Mouse (Mus musculus): ENCODE measurements around the gene Sp9. TPM values are rescaled to one million over a fixed set of nuclear protein-coding genes. Genes with fewer than 3 reads are reported as not detected.

Sp9 gene
- polyA plus RNA-seq, 1 experiment from 2014 or later, result 2.2 TPM

DNA sequence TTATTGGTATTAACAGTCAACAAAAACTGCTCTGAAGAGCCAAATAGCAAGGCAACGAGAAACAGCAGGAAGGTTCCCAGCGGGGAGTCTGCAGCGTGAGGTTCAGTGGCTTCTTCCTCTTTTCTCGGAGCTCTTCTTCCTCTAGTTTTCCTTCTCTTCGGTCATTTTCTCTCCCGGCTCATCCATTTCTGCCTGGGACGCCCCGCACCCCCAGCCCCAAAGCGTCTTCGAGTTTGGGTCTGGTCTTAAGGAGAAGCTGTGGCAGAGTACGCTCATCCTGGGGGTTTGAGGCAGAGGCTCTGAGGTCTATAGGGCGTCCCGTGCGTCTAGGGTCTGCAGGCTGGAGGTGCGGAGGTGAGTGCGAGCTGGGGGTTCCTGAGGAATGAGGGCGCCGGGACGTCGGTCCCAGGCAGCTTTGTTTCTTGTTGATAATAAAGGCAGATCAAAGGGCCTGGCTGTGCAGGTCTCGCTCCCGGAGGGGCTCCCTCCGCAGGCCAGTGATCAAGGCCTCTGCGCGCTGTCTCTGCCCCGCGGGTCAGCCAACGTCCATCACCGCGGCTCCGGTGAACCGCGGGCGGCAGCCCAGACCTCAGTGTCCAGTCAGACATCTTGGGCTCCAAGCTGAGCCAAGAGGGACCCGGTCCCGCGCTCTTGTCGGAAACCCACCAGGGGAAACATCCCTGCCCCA, 5.4 kb downstream of the Sp9 start:
- H3K4me3 ChIP-seq, result peak overlapping the region; percentile 23; the same call in 1 of the 2 replicates
- H3K27me3 ChIP-seq (replicated peaks), result peaks cover 75% of the 10 kb centered on the region
- H3K9ac ChIP-seq, result 0 out of 2 replicates have a peak overlapping the region, but pooled peaks have one; percentile 38
- H3K27ac ChIP-seq, result no peak overlapping the region
- no peak for ATAC-seq (ENCODE audit: low FRiP score, low read depth)
- H3K4me2 ChIP-seq (replicated peaks), result peak overlapping the region; percentile 40
- WGBS, result under 1% methylated on average over 38 of the region's 38 CpGs
- no peaks in the 10 kb centered on the region for H3K36me3 ChIP-seq
- H3K9me3 ChIP-seq, result no peaks in the 10 kb centered on the region
- H3K4me1 ChIP-seq, result peaks cover 54% of the 10 kb centered on the region

DNA sequence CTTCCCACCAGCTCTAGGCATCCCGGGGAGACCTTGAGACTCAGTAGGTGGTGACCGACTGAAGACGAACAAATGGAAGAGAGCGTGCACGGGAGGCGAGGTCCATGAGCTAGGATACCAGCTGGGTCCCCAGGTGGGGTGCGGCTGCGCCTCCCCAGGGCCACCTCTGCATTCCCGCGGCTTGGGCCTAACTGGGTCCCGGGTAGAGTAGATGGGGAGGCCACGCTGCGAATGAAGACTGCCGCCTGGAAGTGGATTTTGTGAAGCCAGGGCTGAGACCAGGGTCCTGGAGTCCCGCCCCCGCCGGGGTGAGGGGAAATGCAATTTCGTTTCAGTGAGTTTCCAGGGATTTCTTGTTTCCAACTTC, 6.0 kb downstream of the Sp9 start:
- WGBS, result 2% methylated on average over 18 of the region's 18 CpGs

DNA sequence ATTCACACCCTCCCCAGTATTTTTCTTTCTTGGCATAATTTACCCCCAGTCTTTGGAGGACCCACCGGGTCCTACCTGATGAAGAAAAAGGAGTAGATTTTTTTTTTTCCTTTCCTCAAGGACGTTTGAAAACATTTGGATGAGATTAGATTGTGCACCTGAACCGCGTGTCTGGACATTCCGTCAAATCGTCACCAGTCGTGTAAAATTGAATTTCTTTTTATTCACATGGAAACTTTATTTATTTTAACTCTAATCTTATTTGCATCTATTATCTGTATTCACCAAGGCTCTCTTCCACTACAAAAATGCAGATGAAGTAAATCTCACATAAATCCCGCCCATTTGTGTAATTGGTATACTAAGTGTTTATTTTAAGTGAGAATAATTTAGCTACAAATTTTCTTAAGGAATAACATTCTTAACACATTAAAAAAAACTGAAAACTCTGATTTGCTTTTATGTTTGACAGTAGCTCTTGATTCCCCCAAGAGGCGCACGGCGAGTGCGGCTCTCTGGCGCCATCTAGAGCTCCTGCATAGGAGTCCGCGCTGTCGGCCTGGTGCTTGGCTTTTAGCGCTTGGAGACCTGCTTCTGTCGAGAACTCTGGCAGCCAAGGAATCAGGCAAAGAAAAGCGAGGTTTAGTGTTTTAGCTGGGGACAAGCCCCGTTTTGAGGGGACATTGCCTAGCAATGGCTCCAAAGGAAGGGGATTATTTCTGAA, 6.6 kb downstream of the Sp9 start:
- peaks cover 64% of the 10 kb centered on the region for H3K27me3 ChIP-seq (replicated peaks)

More for the DNA sequence above, 6.0 kb downstream of the Sp9 start:
- Histone ChIP-seq H3K27me3 (replicated peaks) (peaks cover 70% of the 10 kb centered on the region), H3K36me3 (no peaks in the 10 kb centered on the region), H3K9ac (no peak overlapping the region), H3K4me2 (replicated peaks) (peak overlapping the region; percentile 40), H3K4me1 (peaks cover 52% of the 10 kb centered on the region), H3K27ac (no peak overlapping the region), H3K4me3 (peak overlapping the region; percentile 23; the same call in 1 of the 2 replicates), H3K9me3 (no peaks in the 10 kb centered on the region)
- ATAC-seq (ENCODE audit: low FRiP score, low read depth), result no peak

DNA sequence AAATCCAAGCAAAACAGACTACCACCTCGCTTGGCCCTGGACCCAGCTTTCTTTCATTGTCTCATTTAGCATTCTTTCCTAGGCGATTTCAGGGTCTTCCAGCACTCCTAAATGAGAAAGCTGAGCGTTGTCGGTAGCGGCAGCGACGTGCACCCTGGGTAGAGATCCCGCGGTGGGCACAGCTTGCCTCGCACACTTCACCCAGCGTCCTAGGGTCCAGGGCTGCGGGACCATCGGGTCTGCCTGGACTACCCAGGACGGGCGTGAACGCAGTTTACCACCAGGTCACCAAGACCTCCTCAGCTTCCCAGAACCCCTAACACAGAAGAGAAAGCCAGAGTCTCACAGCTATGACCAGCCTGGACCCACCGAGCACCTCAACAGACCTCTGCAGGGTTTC, 7.1 kb downstream of the Sp9 start:
- no peaks in the 10 kb centered on the region for H3K9me3 ChIP-seq
- peak overlapping the region; percentile 19; the same call in 1 of the 2 replicates for H3K4me3 ChIP-seq
- peak overlapping the region; percentile 50 for H3K4me2 ChIP-seq (replicated peaks)
- no peaks in the 10 kb centered on the region for H3K36me3 ChIP-seq
- no peak overlapping the region for H3K9ac ChIP-seq
- ATAC-seq (ENCODE audit: low FRiP score, low read depth), result peak; percentile 37; the same call in 1 of the 2 replicates
- peaks cover 59% of the 10 kb centered on the region for H3K27me3 ChIP-seq (replicated peaks)
- WGBS, result 1% methylated on average over 17 of the region's 17 CpGs
- H3K4me1 ChIP-seq, result peaks cover 40% of the 10 kb centered on the region
- no peak overlapping the region for H3K27ac ChIP-seq

More for the DNA sequence above, 6.6 kb downstream of the Sp9 start:
- ATAC-seq (ENCODE audit: low FRiP score, low read depth), result no peak
- Histone ChIP-seq H3K27ac (no peak overlapping the region), H3K9me3 (no peaks in the 10 kb centered on the region), H3K4me3 (0 out of 2 replicates have a peak overlapping the region, but pooled peaks have one; percentile 19), H3K4me1 (peaks cover 46% of the 10 kb centered on the region), H3K36me3 (no peaks in the 10 kb centered on the region), H3K4me2 (replicated peaks) (peak overlapping the region; percentile 50), H3K9ac (no peak overlapping the region)
- WGBS, result 1% methylated on average over 20 of the region's 20 CpGs

DNA sequence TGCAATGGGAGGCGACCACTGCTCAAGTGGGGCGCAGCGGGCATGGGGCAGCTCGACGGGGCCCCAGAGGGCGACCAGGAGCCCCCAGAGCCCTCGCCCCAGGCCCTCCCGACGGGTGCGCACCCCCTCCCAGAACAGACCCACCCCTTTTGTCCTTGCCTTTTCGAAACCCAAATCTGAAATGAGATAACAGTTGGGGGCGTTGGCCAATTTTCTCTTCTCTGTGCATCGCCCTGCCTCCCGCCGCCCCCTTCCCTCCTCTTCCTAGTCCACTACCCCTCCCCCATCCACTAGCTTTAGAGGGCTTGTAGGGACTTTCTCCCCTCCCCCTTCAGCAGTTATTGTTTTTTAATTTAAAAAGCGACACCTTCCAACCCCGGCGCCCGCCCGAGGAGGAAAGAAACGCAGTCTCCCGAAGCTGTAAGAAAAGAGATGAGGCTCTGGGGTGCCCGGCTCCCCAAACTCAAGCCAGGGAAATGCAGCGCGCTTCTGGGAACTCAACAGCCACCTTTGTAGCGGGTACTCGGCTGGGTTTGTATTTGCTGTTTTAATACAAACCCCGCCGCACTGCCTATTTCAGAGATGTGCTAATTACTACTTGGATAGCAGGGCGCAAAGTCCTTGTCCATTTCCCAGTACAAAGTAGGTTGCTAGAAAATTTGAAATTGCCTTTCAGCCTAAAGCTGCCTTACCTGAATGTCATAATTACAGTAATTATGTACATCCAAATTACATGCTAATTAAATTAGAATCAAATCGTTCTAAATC, 7.7 kb downstream of the Sp9 start:
- Histone ChIP-seq H3K4me2 (replicated peaks) (peak overlapping the region; percentile 50), H3K9ac (no peak overlapping the region), H3K4me3 (peak overlapping the region; percentile 19; the same call in 1 of the 2 replicates), H3K4me1 (peaks cover 34% of the 10 kb centered on the region), H3K27ac (no peak overlapping the region), H3K27me3 (replicated peaks) (peaks cover 53% of the 10 kb centered on the region), H3K36me3 (no peaks in the 10 kb centered on the region), H3K9me3 (no peaks in the 10 kb centered on the region)
- no peak for ATAC-seq (ENCODE audit: low FRiP score, low read depth)
- WGBS, result 1% methylated on average over 31 of the region's 31 CpGs

DNA sequence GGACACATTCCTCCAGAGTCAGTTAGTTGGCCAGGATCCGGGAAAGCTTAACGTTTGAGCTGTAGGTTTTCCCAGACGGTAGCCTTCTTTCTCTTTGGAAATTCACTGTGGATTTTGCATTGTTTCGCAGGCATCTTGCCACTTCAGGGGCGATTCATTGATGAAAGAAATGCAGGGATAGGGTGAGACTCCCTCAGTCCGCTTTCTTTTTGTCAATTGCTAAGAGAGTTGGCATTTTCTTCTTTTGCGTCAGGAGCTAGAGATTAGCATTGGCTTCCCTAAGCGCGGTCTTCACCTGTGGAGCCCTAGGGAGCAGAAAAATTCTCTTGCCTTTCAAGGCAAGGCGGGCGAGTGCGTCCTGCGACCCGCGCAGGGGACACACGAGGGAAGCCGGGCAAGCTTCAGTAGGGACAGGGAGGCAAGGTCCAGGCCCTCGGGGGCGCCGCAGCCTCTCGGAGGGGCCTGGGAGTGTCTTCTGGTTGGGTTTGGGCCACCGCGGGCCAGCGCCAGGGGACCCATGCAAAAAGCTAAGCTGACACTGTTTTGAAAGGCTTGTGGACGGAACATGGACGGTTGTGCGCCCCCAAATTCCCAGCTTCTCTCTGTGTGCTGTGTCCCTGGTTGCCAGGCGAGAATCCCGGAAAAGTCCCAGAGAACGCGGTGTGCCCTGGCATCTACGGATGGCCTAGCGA, 8.8 kb downstream of the Sp9 start:
- Histone ChIP-seq H3K9me3 (no peaks in the 10 kb centered on the region), H3K27me3 (replicated peaks) (peaks cover 48% of the 10 kb centered on the region), H3K4me3 (0 out of 2 replicates have a peak overlapping the region, but pooled peaks have one; percentile 15), H3K9ac (no peak overlapping the region), H3K4me1 (peaks cover 30% of the 10 kb centered on the region), H3K27ac (no peak overlapping the region), H3K36me3 (no peaks in the 10 kb centered on the region), H3K4me2 (replicated peaks) (peak overlapping the region; percentile 42)
- no peak for ATAC-seq (ENCODE audit: low FRiP score, low read depth)
- 2% methylated on average over 33 of the region's 33 CpGs for WGBS

DNA sequence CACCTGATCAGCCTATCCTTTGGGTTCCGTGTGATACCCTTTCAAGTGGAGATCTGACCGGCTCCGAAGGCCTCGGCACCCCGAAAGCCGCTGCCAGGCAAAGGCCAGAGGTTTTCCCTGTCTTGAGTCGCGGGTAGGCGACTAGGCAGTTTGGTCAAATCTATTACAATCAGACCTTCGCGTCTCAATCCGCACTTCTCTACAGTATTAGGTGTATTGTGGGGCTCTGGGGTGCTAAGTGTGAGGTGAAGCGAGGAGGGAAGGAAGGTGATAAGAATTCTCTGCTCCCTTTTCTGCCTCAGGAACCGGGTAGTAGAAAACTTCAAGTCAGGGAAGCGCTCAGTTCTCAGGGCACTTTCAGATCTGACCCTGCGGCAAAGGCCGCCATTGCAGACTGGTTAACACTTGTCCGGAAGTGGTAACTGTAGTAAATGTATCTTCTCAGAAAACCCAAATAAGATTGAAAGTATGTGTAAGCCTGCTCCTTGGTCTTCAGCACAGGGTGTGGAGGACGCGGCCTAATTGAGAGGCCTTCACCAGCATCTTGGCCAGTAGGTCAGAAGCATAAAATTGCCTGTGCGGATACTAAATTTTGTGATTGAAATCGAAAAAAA, 9.4 kb downstream of the Sp9 start:
- H3K4me2 ChIP-seq (replicated peaks), result peak overlapping the region; percentile 42
- H3K9me3 ChIP-seq, result no peaks in the 10 kb centered on the region
- no peak overlapping the region for H3K4me3 ChIP-seq
- 9% methylated on average over 22 of the region's 22 CpGs for WGBS
- H3K27ac ChIP-seq, result no peak overlapping the region
- ATAC-seq (ENCODE audit: low FRiP score, low read depth), result no peak
- H3K27me3 ChIP-seq (replicated peaks), result peaks cover 48% of the 10 kb centered on the region
- H3K36me3 ChIP-seq, result no peaks in the 10 kb centered on the region
- peaks cover 30% of the 10 kb centered on the region for H3K4me1 ChIP-seq
- no peak overlapping the region for H3K9ac ChIP-seq

DNA sequence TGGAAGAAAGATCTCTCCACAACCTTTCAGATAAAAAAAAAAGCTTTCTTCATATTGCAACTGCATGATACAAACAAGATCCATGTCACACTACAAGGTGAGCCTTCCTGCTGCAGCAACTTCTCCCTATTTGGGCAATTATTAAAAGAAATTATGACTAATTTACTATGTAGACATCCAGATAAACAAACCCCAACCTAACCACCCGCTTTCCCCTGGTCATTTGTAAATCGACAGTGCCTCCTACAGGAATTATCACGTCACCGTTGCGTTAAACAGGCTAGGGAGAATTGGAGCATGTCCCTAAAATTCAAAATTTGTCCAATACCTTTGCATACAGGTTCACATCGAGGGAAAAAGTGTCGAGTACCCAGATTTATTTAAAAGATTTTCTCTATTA, 10.0 kb downstream of the Sp9 start:
- Histone ChIP-seq H3K27me3 (replicated peaks) (peaks cover 48% of the 10 kb centered on the region), H3K4me3 (no peak overlapping the region), H3K4me2 (replicated peaks) (0 out of 2 replicates have a peak overlapping the region, but pooled peaks have one; percentile 42), H3K9ac (no peak overlapping the region), H3K36me3 (no peaks in the 10 kb centered on the region), H3K27ac (no peak overlapping the region), H3K4me1 (peaks cover 30% of the 10 kb centered on the region), H3K9me3 (no peaks in the 10 kb centered on the region)
- ATAC-seq (ENCODE audit: low FRiP score, low read depth), result no peak
- 10% methylated on average over 7 of the region's 7 CpGs for WGBS

DNA sequence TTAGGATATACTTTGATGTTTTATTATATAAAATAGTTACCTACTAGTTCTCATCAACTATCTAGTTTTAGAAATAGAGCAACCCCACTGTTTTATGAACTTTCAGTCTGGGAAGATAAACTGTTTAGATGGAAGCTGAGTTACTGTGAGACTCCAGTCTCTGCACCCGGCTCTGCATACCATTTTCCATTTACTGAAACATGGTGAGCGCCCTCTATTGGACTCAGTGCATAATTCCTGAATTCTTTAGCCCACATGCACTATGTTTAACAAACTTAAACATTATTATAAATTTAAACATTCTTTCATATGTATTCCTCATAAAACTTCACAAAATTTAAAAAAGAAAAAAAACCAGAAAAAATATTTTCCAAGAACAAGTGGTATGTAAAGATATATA, 13.9 kb downstream of the Sp9 start:
- H3K27me3 ChIP-seq (replicated peaks), result peaks cover 16% of the 10 kb centered on the region
- peaks cover 5% of the 10 kb centered on the region; the same call in 1 of the 2 replicates for H3K4me1 ChIP-seq
- H3K4me3 ChIP-seq, result no peak overlapping the region
- ATAC-seq (ENCODE audit: low FRiP score, low read depth), result no peak
- H3K9ac ChIP-seq, result no peak overlapping the region
- peaks cover 11% of the 10 kb centered on the region for H3K36me3 ChIP-seq
- H3K4me2 ChIP-seq (replicated peaks), result no peak overlapping the region
- no peak overlapping the region for H3K27ac ChIP-seq
- H3K9me3 ChIP-seq, result no peaks in the 10 kb centered on the region
- 8% methylated on average over 2 of the region's 2 CpGs for WGBS

DNA sequence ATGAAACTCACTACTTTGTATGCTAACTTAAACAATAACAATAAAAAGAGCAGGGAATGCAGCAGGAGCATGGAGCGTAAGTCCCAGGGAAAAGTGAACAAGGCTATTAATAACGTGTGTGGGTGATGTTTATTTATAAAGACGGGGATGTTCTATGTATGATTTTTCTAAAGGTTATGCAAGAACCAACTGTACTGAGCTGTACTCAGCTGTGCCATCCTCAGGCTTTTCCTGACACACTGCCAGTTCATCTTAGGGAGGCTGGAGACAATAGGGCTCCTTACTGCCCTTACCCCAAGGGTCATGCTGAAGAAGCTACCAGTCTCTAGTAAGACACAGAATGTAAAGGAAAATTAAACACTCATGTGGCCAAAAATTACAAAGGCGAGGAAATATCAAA, 19.4 kb downstream of the Sp9 start:
- H3K27ac ChIP-seq, result no peak overlapping the region
- WGBS, result 90% methylated on average over 4 of the region's 4 CpGs
- H3K4me1 ChIP-seq, result no peaks in the 10 kb centered on the region
- no peaks in the 10 kb centered on the region for H3K27me3 ChIP-seq (replicated peaks)
- H3K4me2 ChIP-seq (replicated peaks), result no peak overlapping the region
- no peaks in the 10 kb centered on the region for H3K9me3 ChIP-seq
- H3K36me3 ChIP-seq, result peaks cover 24% of the 10 kb centered on the region
- H3K9ac ChIP-seq, result no peak overlapping the region
- ATAC-seq (ENCODE audit: low FRiP score, low read depth), result no peak
- H3K4me3 ChIP-seq, result no peak overlapping the region

DNA sequence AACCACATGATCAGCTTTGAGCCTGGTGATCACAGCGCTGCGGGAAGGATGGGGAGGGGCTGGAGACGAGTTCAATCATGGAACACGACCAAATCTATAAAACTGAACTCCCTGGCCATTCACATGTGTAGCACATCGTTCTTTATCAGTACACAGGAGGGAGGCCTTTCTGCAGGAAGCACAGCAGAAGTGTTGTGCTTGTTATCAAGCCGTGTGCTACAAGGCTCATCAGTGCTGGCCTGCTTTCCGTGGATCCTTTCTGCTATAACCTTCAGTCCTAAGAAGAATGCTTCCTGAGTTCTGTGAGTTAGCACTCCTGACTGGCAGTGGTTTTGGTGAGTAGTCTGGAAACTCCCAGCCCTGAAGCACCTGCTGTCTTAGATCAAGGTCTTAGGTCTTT, 23.3 kb downstream of the Sp9 start:
- Histone ChIP-seq H3K27me3 (replicated peaks) (no peaks in the 10 kb centered on the region), H3K27ac (no peak overlapping the region), H3K9ac (no peak overlapping the region), H3K9me3 (no peaks in the 10 kb centered on the region), H3K4me1 (no peaks in the 10 kb centered on the region), H3K4me2 (replicated peaks) (no peak overlapping the region), H3K36me3 (peaks cover 23% of the 10 kb centered on the region), H3K4me3 (no peak overlapping the region)
- 88% methylated on average over 7 of the region's 7 CpGs for WGBS
- no peak for ATAC-seq (ENCODE audit: low FRiP score, low read depth)

All from neural tube, embryonic 12.5 days (tissue).